ENCODE assay signal across 27 mouse cellular contexts in the genomic region with DNA sequence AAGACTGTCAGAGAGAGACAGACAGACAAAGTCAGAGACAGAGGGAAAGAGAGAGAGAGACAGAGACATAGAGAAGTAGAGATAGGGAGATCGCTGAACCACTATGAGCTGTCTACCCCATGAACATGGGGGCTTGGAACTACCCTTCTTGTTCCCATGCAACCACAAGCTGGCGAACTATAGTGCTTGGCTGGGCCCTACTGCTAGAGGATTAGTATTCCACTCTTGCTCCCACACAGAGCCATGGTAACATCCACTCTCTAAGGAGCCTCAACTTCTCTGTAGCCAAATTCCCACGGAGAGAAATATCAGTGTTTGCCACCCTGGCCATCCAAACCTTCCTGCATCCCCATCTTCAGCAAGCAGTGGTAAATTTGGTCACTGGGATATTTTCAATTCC.
DNase-seq lines count a peak whose midpoint lies in the region; ATAC-seq and TF ChIP-seq lines count a peak whose summit lies in the region.
"Had no signal": no experiment of that assay in that cellular context is flagged by ENCODE, and none has a peak within 500 bp of the region (broad histone marks: within the 10 kb centered on the region; RNA-seq: fewer than 3 reads in every experiment).

No protein-coding gene starts in this region.

- H3K4me1 ChIP-seq in hindbrain, postnatal 0 days (ENCODE audit: insufficient read depth, low read length), result 0 out of 2 replicates have a peak, but pooled peaks cover 3% of the 10 kb centered on the region
- peaks cover 5% of the 10 kb centered on the region for H3K4me1 ChIP-seq in hindbrain, embryonic 13.5 days (replicated peaks)
- peaks cover 4% of the 10 kb centered on the region for H3K4me1 ChIP-seq in midbrain, postnatal 0 days (ENCODE audit: insufficient read depth, low read length)
- H3K4me1 ChIP-seq in midbrain, embryonic 14.5 days (ENCODE audit: control insufficient read depth, insufficient read depth, low read length), result no peaks in the 10 kb centered on the region
- H3K4me1 ChIP-seq: embryonic facial prominence, embryonic 12.5 days; embryonic facial prominence, embryonic 15.5 days; heart, embryonic 12.5 days; heart, embryonic 15.5 days; hindbrain, embryonic 10.5 days; intestine, embryonic 15.5 days had no signal

- no peaks in the 10 kb centered on the region for H3K9me3 ChIP-seq in hindbrain, postnatal 0 days (ENCODE audit: low read length)
- H3K9me3 ChIP-seq in hindbrain, embryonic 13.5 days, result no peaks in the 10 kb centered on the region
- H3K9me3 ChIP-seq in midbrain, postnatal 0 days (ENCODE audit: low read length), result no peaks in the 10 kb centered on the region
- H3K9me3 ChIP-seq in midbrain, embryonic 14.5 days (ENCODE audit: control insufficient read depth, low read length), result no peaks in the 10 kb centered on the region
- H3K9me3 ChIP-seq: embryonic facial prominence, embryonic 12.5 days; embryonic facial prominence, embryonic 15.5 days; heart, embryonic 15.5 days; hindbrain, embryonic 10.5 days; intestine, embryonic 15.5 days had no signal

- H3K4me2 ChIP-seq in hindbrain, postnatal 0 days (ENCODE audit: low read depth, low read length), result no peak overlapping the region
- H3K4me2 ChIP-seq in hindbrain, embryonic 13.5 days, result no peak overlapping the region
- no peak overlapping the region for H3K4me2 ChIP-seq in midbrain, postnatal 0 days (ENCODE audit: low read depth, low read length, poor library complexity, severe bottlenecking)
- no peak overlapping the region for H3K4me2 ChIP-seq in midbrain, embryonic 14.5 days (ENCODE audit: low read length)
- H3K4me2 ChIP-seq: embryonic facial prominence, embryonic 12.5 days; embryonic facial prominence, embryonic 15.5 days; heart, embryonic 12.5 days; heart, embryonic 15.5 days; intestine, embryonic 15.5 days had no signal

- no peak for TF ChIP-seq CTCF in hindbrain, postnatal 0 days (IDR thresholded peaks at IDR 0.05; ENCODE audit: low read depth)
- no peak for TF ChIP-seq CTCF in midbrain, postnatal 0 days (IDR thresholded peaks at IDR 0.05)

- H3K9ac ChIP-seq in hindbrain, postnatal 0 days (replicated peaks; ENCODE audit: low read length), result no peak overlapping the region
- no peak overlapping the region for H3K9ac ChIP-seq in hindbrain, embryonic 13.5 days
- H3K9ac ChIP-seq in midbrain, postnatal 0 days (replicated peaks; ENCODE audit: low read length, poor library complexity, severe bottlenecking), result no peak overlapping the region
- no peak overlapping the region for H3K9ac ChIP-seq in midbrain, embryonic 14.5 days (replicated peaks; ENCODE audit: low read length)
- H3K9ac ChIP-seq: embryonic facial prominence, embryonic 12.5 days; embryonic facial prominence, embryonic 15.5 days; heart, embryonic 12.5 days; heart, embryonic 15.5 days; intestine, embryonic 15.5 days had no signal

- no peaks in the 10 kb centered on the region for H3K27me3 ChIP-seq in hindbrain, postnatal 0 days (ENCODE audit: insufficient read depth, low read length)
- no peaks in the 10 kb centered on the region for H3K27me3 ChIP-seq in hindbrain, embryonic 13.5 days
- H3K27me3 ChIP-seq in midbrain, postnatal 0 days (ENCODE audit: insufficient read depth, low read length), result no peaks in the 10 kb centered on the region
- H3K27me3 ChIP-seq in midbrain, embryonic 14.5 days (ENCODE audit: control insufficient read depth, insufficient read depth, low read length), result no peaks in the 10 kb centered on the region
- H3K27me3 ChIP-seq: CH12.LX; embryonic facial prominence, embryonic 12.5 days; embryonic facial prominence, embryonic 15.5 days; heart, embryonic 12.5 days; heart, embryonic 15.5 days; intestine, embryonic 15.5 days; Patski had no signal

- peak overlapping the region; percentile 36; the same call in 1 of the 2 replicates for H3K27ac ChIP-seq in hindbrain, postnatal 0 days
- H3K27ac ChIP-seq in hindbrain, embryonic 13.5 days, result no peak overlapping the region
- no peak overlapping the region for H3K27ac ChIP-seq in midbrain, postnatal 0 days (ENCODE audit: low read depth, low read length)
- H3K27ac ChIP-seq in midbrain, embryonic 14.5 days (replicated peaks; ENCODE audit: low read depth, low read length), result no peak overlapping the region
- H3K27ac ChIP-seq: embryonic facial prominence, embryonic 12.5 days; embryonic facial prominence, embryonic 15.5 days; heart, embryonic 15.5 days; hindbrain, embryonic 10.5 days; intestine, embryonic 15.5 days had no signal

- H3K4me3 ChIP-seq in hindbrain, postnatal 0 days (ENCODE audit: low read length), result no peak overlapping the region
- H3K4me3 ChIP-seq in hindbrain, embryonic 13.5 days, result no peak overlapping the region
- H3K4me3 ChIP-seq in midbrain, postnatal 0 days (ENCODE audit: low read depth, low read length), result no peak overlapping the region
- H3K4me3 ChIP-seq in midbrain, embryonic 14.5 days (replicated peaks; ENCODE audit: low read depth, low read length), result no peak overlapping the region
- H3K4me3 ChIP-seq: embryonic facial prominence, embryonic 12.5 days; embryonic facial prominence, embryonic 15.5 days; heart, embryonic 12.5 days; heart, embryonic 15.5 days; hindbrain, embryonic 10.5 days; intestine, embryonic 15.5 days had no signal

- 48% methylated on average over 3 of the region's 3 CpGs for WGBS in hindbrain, postnatal 0 days
- 89% methylated on average over 3 of the region's 3 CpGs for WGBS in hindbrain, embryonic 13.5 days
- WGBS in midbrain, postnatal 0 days, result 76% methylated on average over 3 of the region's 3 CpGs
- WGBS in midbrain, embryonic 14.5 days, result 76% methylated on average over 3 of the region's 3 CpGs

- peak; percentile 22 for DNase-seq in heart, adult 11 months
- no peak for DNase-seq in heart, adult 18-20 months
- DNase-seq in hindbrain, postnatal 0 days (ENCODE audit: low spot score), result peak; percentile 60
- DNase-seq in midbrain, postnatal 0 days (ENCODE audit: low spot score), result peak; percentile 67
- DNase-seq in midbrain, embryonic 14.5 days, result no peak
- DNase-seq in ovary, postnatal 14 days (ENCODE audit: low spot score), result no peak
- DNase-seq: adrenal gland, postnatal 10 days; adrenal gland, postnatal 36 days; B cell, adult 2 months; cerebellum, adult 11 months; cerebellum, adult 9-11 months; cerebellum, postnatal 25 days; gastrocnemius, postnatal 10 days; gastrocnemius, postnatal 36 days; heart, postnatal 10 days; heart, postnatal 36 days had no signal

- peak; percentile 86 for ATAC-seq in hindbrain, postnatal 0 days
- no peak for ATAC-seq in hindbrain, embryonic 13.5 days (ENCODE audit: low FRiP score)
- ATAC-seq in midbrain, postnatal 0 days (ENCODE audit: low FRiP score), result no peak
- no peak for ATAC-seq in midbrain, embryonic 14.5 days (ENCODE audit: low FRiP score, low TSS enrichment)
- ATAC-seq: forebrain, embryonic 14.5 days; intestine, embryonic 15.5 days; Patski had no signal

- H3K36me3 ChIP-seq in hindbrain, postnatal 0 days (ENCODE audit: insufficient read depth, low read length), result no peaks in the 10 kb centered on the region
- H3K36me3 ChIP-seq in hindbrain, embryonic 13.5 days, result no peaks in the 10 kb centered on the region
- H3K36me3 ChIP-seq in midbrain, postnatal 0 days (ENCODE audit: insufficient read depth, low read length), result no peaks in the 10 kb centered on the region
- no peaks in the 10 kb centered on the region for H3K36me3 ChIP-seq in midbrain, embryonic 14.5 days (ENCODE audit: control insufficient read depth, insufficient read depth, low read length)
- H3K36me3 ChIP-seq: embryonic facial prominence, embryonic 12.5 days; embryonic facial prominence, embryonic 15.5 days; G1E; heart, embryonic 12.5 days; heart, embryonic 15.5 days; hindbrain, embryonic 10.5 days; intestine, embryonic 15.5 days had no signal

Comparison
In these comparisons a context has a peak if more than half of its experiments do, and no peak if none do; other contexts are left out.
1. DNase-seq: peak in heart, adult 11 months (single experiment), hindbrain, postnatal 0 days (single experiment) and midbrain, postnatal 0 days (single experiment); none in heart, adult 18-20 months (0 of 2), midbrain, embryonic 14.5 days (single experiment) and ovary, postnatal 14 days (single experiment).